8 mouse cellular contexts compared by ENCODE assay signal in genomic region chr17:24850065-24850772, GRCm38 (mm10). TPM values are rescaled to one million over a fixed set of nuclear protein-coding genes. Genes with fewer than 3 reads are reported as not detected.
DNase-seq lines count a peak whose midpoint lies in the region; ATAC-seq lines count a peak whose summit lies in the region.

Gene Fahd1, minus strand, starts transcription at chr17:24850364.

- peak within 1 kb of the TSS; percentile 76 for H3K4me3 ChIP-seq in hindbrain, embryonic 11.5 days (ENCODE audit: low read depth, low read length)

- H3K36me3 ChIP-seq in hindbrain, embryonic 11.5 days (ENCODE audit: control insufficient read depth, insufficient read depth, low read length) = no peaks in the 10 kb centered on the region

- peak within 1 kb of the TSS; percentile 90 for H3K27ac ChIP-seq in hindbrain, embryonic 11.5 days (ENCODE audit: low read depth, low read length)

- peak within 1 kb of the TSS; percentile 72 for H3K4me2 ChIP-seq in hindbrain, embryonic 11.5 days (replicated peaks; ENCODE audit: low read depth, low read length)

- WGBS in hindbrain, embryonic 11.5 days = 0% methylated on average over 58 of the region's 58 CpGs

- DNase-seq in Muller cell, postnatal 12 days (ENCODE audit: inconsistent ontology term) = peak; percentile 98
- DNase-seq in cerebellum, adult 9-11 months = peak; percentile 98
- peak; percentile 97 for DNase-seq in frontal cortex, adult 2 months (ENCODE audit: extremely low spot score in 1 of 2, low spot score in 1 of 2)
- DNase-seq in hindbrain, embryonic 11.5 days (ENCODE audit: low spot score) = peak; percentile 96
- DNase-seq in layer of hippocampus, postnatal 10 days (ENCODE audit: low spot score in 2 of 2) = peak; percentile 92 to 93
- peak; percentile 99 for DNase-seq in lung, postnatal 10 days
- DNase-seq in ovary, postnatal 36 days (ENCODE audit: low spot score) = peak; percentile 92
- DNase-seq in thymus, postnatal 25 days = peak; percentile 92

- peak within 1 kb of the TSS; percentile 62 for H3K9ac ChIP-seq in hindbrain, embryonic 11.5 days (ENCODE audit: low read depth, low read length)

- ATAC-seq in hindbrain, embryonic 11.5 days (ENCODE audit: low FRiP score) = peak; percentile 100

- no peaks in the 10 kb centered on the region for H3K4me1 ChIP-seq in hindbrain, embryonic 11.5 days (replicated peaks; ENCODE audit: control insufficient read depth, insufficient read depth, low read length)

- peaks cover 3% of the 10 kb centered on the region; the same call in 1 of the 2 replicates for H3K27me3 ChIP-seq in hindbrain, embryonic 11.5 days (ENCODE audit: control insufficient read depth, insufficient read depth, low read length)

- H3K9me3 ChIP-seq in hindbrain, embryonic 11.5 days (ENCODE audit: control insufficient read depth, low read length) = no peaks in the 10 kb centered on the region

RNA-seq across cellular contexts. Expression of gene Fahd1, which starts in this region (rescaled TPM):
- 23.5 and 26.0 TPM in 2 replicates for polyA plus RNA-seq in frontal cortex, adult 2 months (2012; rRNA removed)
- 18.4 and 23.5 TPM in 2 replicates for polyA plus RNA-seq in hindbrain, embryonic 11.5 days (2014; fragmentation: Nextera tagmentation; extraction: Ambion mirVana)
- total RNA-seq in layer of hippocampus, postnatal 10 days (2021) = 10 to 100 TPM; 15.6 to 16.2 TPM

Comparison
In these comparisons a context has a peak if more than half of its experiments do, and no peak if none do; other contexts are left out.
1. Peak in every context shown above with its lines: DNase-seq, ATAC-seq, H3K4me3 ChIP-seq and H3K27ac ChIP-seq.